Mouse (Mus musculus) liver, embryonic 14.5 days (tissue): Measurements from ENCODE around the gene Rnf133.

Experiments used
- CTCF ChIP-seq: IDR thresholded peaks from 2 replicates; pipeline ENCODE4 v1.5.1; 2016; ENCODE audit warnings: antibody characterized with exemption, low read depth, control low read depth
- EP300 ChIP-seq: IDR thresholded peaks from 2 replicates; pipeline ENCODE4 v1.6.1; 2016; ENCODE audit warnings: antibody characterized with exemption, low read depth

DNA sequence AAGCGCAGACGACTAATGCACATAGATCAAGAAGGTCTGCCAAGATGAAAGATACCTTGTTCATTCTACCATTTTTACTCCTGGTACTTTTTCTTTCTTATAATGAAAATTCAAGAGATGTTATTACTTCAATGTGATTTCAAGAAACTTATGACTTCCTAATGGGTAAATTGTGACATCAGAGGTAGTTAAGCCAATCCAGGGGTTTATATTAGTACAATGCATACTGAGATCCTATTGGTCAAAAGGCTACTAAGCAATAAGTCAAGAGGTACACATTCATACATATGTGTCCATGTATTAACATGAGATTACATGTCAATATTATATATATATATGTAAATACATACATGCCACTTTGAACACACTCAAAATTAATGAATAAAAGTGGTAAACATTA, 4.9 kb upstream of the Rnf133 start, which contains the start of gene Rnf148:
- TF ChIP-seq CTCF (no peak), EP300 (no peak)
